Mouse (Mus musculus) limb, embryonic 11.5 days (tissue): ENCODE measurements at regions not wholly inside any gene's neighbourhood (a gene's known extent, or its start where the extent isn't known, plus 50 kb on each side); places are given as distances from the start of the nearest gene placed in this dataset.

Source experiments
- ATAC-seq: fragments of 200-750 bp; cut with Nextera tagmentation; 2 replicates; pipeline ENCODE4 v1.8.0; 2017; ENCODE audit warnings: low read depth; ENCODE audit not compliant: insufficient number of reproducible peaks, low FRiP score, low TSS enrichment
- DNase-seq: peaks from one replicate; pipeline ENCODE4 v3.0.0-alpha.2; 2015; ENCODE audit warnings: low spot score
- H3K27ac ChIP-seq: fragments of 300-500 bp; sonication (generic); replicated peaks from 2 replicates; pipeline ENCODE4 v1.5.1; 2014; ENCODE audit warnings: low read depth, mild to moderate bottlenecking, low read length
- H3K27me3 ChIP-seq: fragments of 300-500 bp; sonication (generic); 2 replicates; pipeline ENCODE4 v1.6.1; 2014; ENCODE audit warnings: mild to moderate bottlenecking, low read length, mixed read lengths; ENCODE audit not compliant: control insufficient read depth, insufficient read depth
- H3K36me3 ChIP-seq: fragments of 300-500 bp; sonication (generic); 2 replicates; pipeline ENCODE4 v1.6.1; 2014; ENCODE audit warnings: mild to moderate bottlenecking, low read length, moderate library complexity, mixed read lengths; ENCODE audit not compliant: control insufficient read depth, insufficient read depth
- H3K4me1 ChIP-seq: fragments of 300-500 bp; sonication (generic); 2 replicates; pipeline ENCODE4 v1.6.1; 2014; ENCODE audit warnings: low read length, mixed read lengths; ENCODE audit not compliant: control insufficient read depth, insufficient read depth
- H3K4me2 ChIP-seq: fragments of 300-500 bp; sonication (generic); 2 replicates; pipeline ENCODE4 v1.6.1; 2014; ENCODE audit warnings: low read depth, mild to moderate bottlenecking, moderate library complexity; ENCODE audit not compliant: severe bottlenecking
- H3K4me3 ChIP-seq: fragments of 300-500 bp; sonication (generic); 2 replicates; pipeline ENCODE4 v1.5.1; 2014; ENCODE audit warnings: low read depth, low read length
- H3K9ac ChIP-seq: fragments of 300-500 bp; sonication (generic); 2 replicates; pipeline ENCODE4 v1.6.1; 2014; ENCODE audit warnings: mild to moderate bottlenecking, low read length
- H3K9me3 ChIP-seq: fragments of 300-500 bp; sonication (generic); 2 replicates; pipeline ENCODE4 v1.6.1; 2016; ENCODE audit warnings: low read length; ENCODE audit not compliant: control insufficient read depth
- WGBS: fragments of 180-500 bp; shearing (Covaris S2); extraction: QIAGEN DNeasy Blood & Tissue Kit; methylation state at CpG from one replicate; pipeline ENCODE4 v1.1.7; 2014; 5-methylcytosine and 5-hydroxymethylcytosine counted together

GRCm38 (mm10) chr9:11279409-11280127, 375.0 kb upstream of the Cntn5 start:
- H3K4me3 ChIP-seq, result no peak overlapping the region
- 92% methylated on average over 5 of the region's 5 CpGs for WGBS
- no peak overlapping the region for H3K27ac ChIP-seq
- DNase-seq (no peak), ATAC-seq (no peak)
- no peak overlapping the region for H3K9ac ChIP-seq
- H3K9me3 ChIP-seq, result no peaks in the 10 kb centered on the region
- H3K27me3 ChIP-seq, result no peaks in the 10 kb centered on the region
- no peaks in the 10 kb centered on the region for H3K36me3 ChIP-seq
- no peaks in the 10 kb centered on the region for H3K4me1 ChIP-seq
- H3K4me2 ChIP-seq, result no peak overlapping the region

- no peaks in the 10 kb centered on the region for H3K9me3 ChIP-seq
- no peak overlapping the region for H3K27ac ChIP-seq
- no peaks in the 10 kb centered on the region for H3K4me1 ChIP-seq
- whole genome bisulfite sequencing, result 93% methylated on average over 22 of the region's 22 CpGs
- H3K4me2 ChIP-seq, result no peak overlapping the region
- H3K36me3 ChIP-seq, result no peaks in the 10 kb centered on the region
- no peak for ATAC-seq
- no peak for DNase-seq
- no peak overlapping the region for H3K9ac ChIP-seq
- H3K27me3 ChIP-seq, result no peaks in the 10 kb centered on the region
- no peak overlapping the region for H3K4me3 ChIP-seq
Measured at GRCm38 (mm10) chr9:11277810-11278209, 373.2 kb upstream of the Cntn5 start.

- ATAC-seq, result no peak
- 100% methylated on average over 4 of the region's 4 CpGs for WGBS
Measured at GRCm38 (mm10) chr9:11276966-11277365, 372.4 kb upstream of the Cntn5 start.

GRCm38 (mm10) chr9:11256848-11257247, 352.3 kb upstream of the Cntn5 start:
- H3K4me1 ChIP-seq, result no peaks in the 10 kb centered on the region
- WGBS, result 78% methylated on average over 1 of the region's 1 CpGs
- H3K27me3 ChIP-seq, result no peaks in the 10 kb centered on the region
- H3K4me2 ChIP-seq, result no peak overlapping the region
- no peak overlapping the region for H3K27ac ChIP-seq
- no peak overlapping the region for H3K9ac ChIP-seq
- no peak overlapping the region for H3K4me3 ChIP-seq
- ATAC-seq (no peak), DNase-seq (no peak)
- no peaks in the 10 kb centered on the region for H3K9me3 ChIP-seq
- H3K36me3 ChIP-seq, result no peaks in the 10 kb centered on the region

More at GRCm38 (mm10) chr9:11276966-11277365, 372.4 kb upstream of the Cntn5 start:
- no peaks in the 10 kb centered on the region for H3K27me3 ChIP-seq
- H3K27ac ChIP-seq, result no peak overlapping the region
- no peaks in the 10 kb centered on the region for H3K9me3 ChIP-seq
- no peaks in the 10 kb centered on the region for H3K4me1 ChIP-seq
- H3K4me3 ChIP-seq, result no peak overlapping the region
- H3K9ac ChIP-seq, result no peak overlapping the region
- H3K4me2 ChIP-seq, result no peak overlapping the region
- DNase-seq, result no peak
- H3K36me3 ChIP-seq, result no peaks in the 10 kb centered on the region

GRCm38 (mm10) chr9:11206829-11207228, 302.3 kb upstream of the Cntn5 start:
- Histone ChIP-seq H3K36me3 (no peaks in the 10 kb centered on the region), H3K27me3 (no peaks in the 10 kb centered on the region), H3K4me1 (no peaks in the 10 kb centered on the region), H3K4me2 (no peak overlapping the region), H3K4me3 (no peak overlapping the region), H3K9me3 (no peaks in the 10 kb centered on the region), H3K9ac (no peak overlapping the region), H3K27ac (no peak overlapping the region)
- 79% methylated on average over 6 of the region's 6 CpGs for WGBS
- ATAC-seq (no peak), DNase-seq (no peak)

- no peaks in the 10 kb centered on the region for H3K4me1 ChIP-seq
- ATAC-seq (no peak), DNase-seq (no peak)
- H3K9me3 ChIP-seq, result no peaks in the 10 kb centered on the region
- no peak overlapping the region for H3K9ac ChIP-seq
- no peak overlapping the region for H3K4me2 ChIP-seq
- no peak overlapping the region for H3K4me3 ChIP-seq
- no peak overlapping the region for H3K27ac ChIP-seq
- H3K36me3 ChIP-seq, result no peaks in the 10 kb centered on the region
- H3K27me3 ChIP-seq, result no peaks in the 10 kb centered on the region
Measured at GRCm38 (mm10) chr9:11206267-11206666, 301.7 kb upstream of the Cntn5 start.

- DNase-seq (no peak), ATAC-seq (no peak)
- H3K27me3 ChIP-seq, result no peaks in the 10 kb centered on the region
- no peak overlapping the region for H3K27ac ChIP-seq
- H3K9ac ChIP-seq, result no peak overlapping the region
- H3K4me2 ChIP-seq, result no peak overlapping the region
- H3K36me3 ChIP-seq, result no peaks in the 10 kb centered on the region
- WGBS, result 78% methylated on average over 2 of the region's 2 CpGs
- no peaks in the 10 kb centered on the region for H3K9me3 ChIP-seq
- no peaks in the 10 kb centered on the region for H3K4me1 ChIP-seq
- no peak overlapping the region for H3K4me3 ChIP-seq
Measured at GRCm38 (mm10) chr9:11192183-11192582, 287.6 kb upstream of the Cntn5 start.

GRCm38 (mm10) chr9:11145799-11146198, 241.2 kb upstream of the Cntn5 start:
- no peak for ATAC-seq
- Histone ChIP-seq H3K36me3 (no peaks in the 10 kb centered on the region), H3K4me1 (no peaks in the 10 kb centered on the region), H3K27ac (no peak overlapping the region), H3K9me3 (no peaks in the 10 kb centered on the region), H3K4me3 (no peak overlapping the region), H3K4me2 (no peak overlapping the region), H3K9ac (no peak overlapping the region), H3K27me3 (no peaks in the 10 kb centered on the region)
- DNase-seq, result no peak
- WGBS, result 98% methylated on average over 1 of the region's 1 CpGs

GRCm38 (mm10) chr9:11126833-11127232, 222.3 kb upstream of the Cntn5 start:
- Histone ChIP-seq H3K36me3 (no peaks in the 10 kb centered on the region), H3K27ac (no peak overlapping the region), H3K4me3 (no peak overlapping the region), H3K9me3 (no peaks in the 10 kb centered on the region), H3K4me2 (no peak overlapping the region), H3K9ac (no peak overlapping the region), H3K4me1 (no peaks in the 10 kb centered on the region), H3K27me3 (no peaks in the 10 kb centered on the region)
- ATAC-seq (no peak), DNase-seq (no peak)
- WGBS, result 74% methylated on average over 5 of the region's 5 CpGs
